In genomic region chr4:135203279-135203678, GRCm38 (mm10) we compare ENCODE assay signal across 7 mouse cellular contexts.
A peak's percentile ranks its signal among the peaks of the same experiment; 100 is the strongest.
DNase-seq lines count a peak whose midpoint lies in the region; ATAC-seq and TF ChIP-seq lines count a peak whose summit lies in the region.

No protein-coding gene starts in this region.

- TF ChIP-seq POLR2A in lung, adult 2 months (IDR thresholded peaks at IDR 0.05; ENCODE audit: borderline replicate concordance, extremely low read depth, low read depth, low read length) = no peak

- H3K4me3 ChIP-seq in forebrain, embryonic 10.5 days = peak overlapping the region; percentile 40
- H3K4me3 ChIP-seq in hindbrain, embryonic 15.5 days = peak overlapping the region; percentile 20
- H3K4me3 ChIP-seq in lung, adult 2 months (replicated peaks; ENCODE audit: extremely low read depth, low read depth, low read length) = peak overlapping the region; percentile 58
- peak overlapping the region; percentile 7; the same call in 1 of the 2 replicates for H3K4me3 ChIP-seq in neural tube, embryonic 12.5 days

- H3K36me3 ChIP-seq in forebrain, embryonic 10.5 days (replicated peaks) = no peaks in the 10 kb centered on the region
- H3K36me3 ChIP-seq in hindbrain, embryonic 15.5 days = no peaks in the 10 kb centered on the region
- H3K36me3 ChIP-seq in neural tube, embryonic 12.5 days = no peaks in the 10 kb centered on the region

- no peak overlapping the region for H3K9ac ChIP-seq in hindbrain, embryonic 15.5 days
- no peak overlapping the region for H3K9ac ChIP-seq in neural tube, embryonic 12.5 days

- WGBS in forebrain, embryonic 10.5 days = 16% methylated on average over 14 of the region's 14 CpGs
- WGBS in hindbrain, embryonic 15.5 days = 13% methylated on average over 14 of the region's 14 CpGs
- WGBS in lung, adult 2 months = 1% methylated on average over 14 of the region's 14 CpGs
- 10% methylated on average over 14 of the region's 14 CpGs for WGBS in neural tube, embryonic 12.5 days

- H3K27ac ChIP-seq in forebrain, embryonic 10.5 days = no peak overlapping the region
- no peak overlapping the region for H3K27ac ChIP-seq in hindbrain, embryonic 15.5 days (replicated peaks)
- H3K27ac ChIP-seq in neural tube, embryonic 12.5 days = no peak overlapping the region

- peak overlapping the region; percentile 52 for H3K4me2 ChIP-seq in hindbrain, embryonic 15.5 days
- peak overlapping the region; percentile 54 for H3K4me2 ChIP-seq in neural tube, embryonic 12.5 days (replicated peaks)

- no peaks in the 10 kb centered on the region for H3K9me3 ChIP-seq in forebrain, embryonic 10.5 days
- H3K9me3 ChIP-seq in hindbrain, embryonic 15.5 days = no peaks in the 10 kb centered on the region
- H3K9me3 ChIP-seq in neural tube, embryonic 12.5 days = no peaks in the 10 kb centered on the region

- peak; percentile 22 to 29 for DNase-seq in adrenal gland, postnatal 36 days
- no peak for DNase-seq in forebrain, embryonic 10.5 days (ENCODE audit: extremely low spot score, low spot score)
- peak; percentile 31 for DNase-seq in lung, adult 2 months
- DNase-seq in right cerebral cortex, postnatal 25 days = no peak
- DNase-seq in adipocyte (ENCODE audit: low spot score) = no peak

- no peak for ATAC-seq in hindbrain, embryonic 15.5 days (ENCODE audit: low FRiP score, low read depth)
- ATAC-seq in neural tube, embryonic 12.5 days (ENCODE audit: low FRiP score, low read depth) = no peak

- peaks cover 18% of the 10 kb centered on the region for H3K4me1 ChIP-seq in forebrain, embryonic 10.5 days
- H3K4me1 ChIP-seq in hindbrain, embryonic 15.5 days (replicated peaks) = peaks cover 22% of the 10 kb centered on the region
- peaks cover 5% of the 10 kb centered on the region; the same call in 1 of the 2 replicates for H3K4me1 ChIP-seq in lung, adult 2 months (ENCODE audit: control insufficient read depth, insufficient read depth, low read length)
- H3K4me1 ChIP-seq in neural tube, embryonic 12.5 days = peaks cover 9% of the 10 kb centered on the region

- TF ChIP-seq CTCF in lung, adult 2 months (IDR thresholded peaks at IDR 0.05; ENCODE audit: insufficient read depth, low read length) = no peak

- H3K27me3 ChIP-seq in forebrain, embryonic 10.5 days (ENCODE audit: poor library complexity, severe bottlenecking) = peaks cover 63% of the 10 kb centered on the region
- H3K27me3 ChIP-seq in hindbrain, embryonic 15.5 days = peaks cover 37% of the 10 kb centered on the region
- H3K27me3 ChIP-seq in neural tube, embryonic 12.5 days (replicated peaks) = peaks cover 29% of the 10 kb centered on the region

Comparison
In these comparisons a context has a peak if more than half of its experiments do, and no peak if none do; other contexts are left out.
1. DNase-seq: peak in adrenal gland, postnatal 36 days (2 of 2) and lung, adult 2 months (single experiment); none in forebrain, embryonic 10.5 days (single experiment), right cerebral cortex, postnatal 25 days (single experiment) and adipocyte (single experiment).
2. H3K4me3 ChIP-seq: peak in every context shown above with its lines; median percentile 58 in lung, adult 2 months; 40 in forebrain, embryonic 10.5 days; 20 in hindbrain, embryonic 15.5 days; 7 in neural tube, embryonic 12.5 days.